Mouse (Mus musculus): ENCODE measurements around the gene Actb.

GRCm38 (mm10) chr5:142853585-142853984 is 53.0 kb downstream of the Actb start:
- TF ChIP-seq POLR2A (IDR thresholded peaks at IDR 0.05; ENCODE audit: insufficient read depth, low read length) (no peak), CTCF (IDR thresholded peaks at IDR 0.05; ENCODE audit: low read depth, low read length) (no peak), EP300 (IDR thresholded peaks at IDR 0.05; ENCODE audit: insufficient read depth, low read depth, low read length) (no peak)
